Mouse (Mus musculus): ENCODE data around the gene Klhl5. TPM values are rescaled to one million over a fixed set of nuclear protein-coding genes. Genes with fewer than 3 reads are reported as not detected.

Gene Klhl5
- polyA plus RNA-seq, 2 experiments: 20.4 to 27.4 TPM

DNA sequence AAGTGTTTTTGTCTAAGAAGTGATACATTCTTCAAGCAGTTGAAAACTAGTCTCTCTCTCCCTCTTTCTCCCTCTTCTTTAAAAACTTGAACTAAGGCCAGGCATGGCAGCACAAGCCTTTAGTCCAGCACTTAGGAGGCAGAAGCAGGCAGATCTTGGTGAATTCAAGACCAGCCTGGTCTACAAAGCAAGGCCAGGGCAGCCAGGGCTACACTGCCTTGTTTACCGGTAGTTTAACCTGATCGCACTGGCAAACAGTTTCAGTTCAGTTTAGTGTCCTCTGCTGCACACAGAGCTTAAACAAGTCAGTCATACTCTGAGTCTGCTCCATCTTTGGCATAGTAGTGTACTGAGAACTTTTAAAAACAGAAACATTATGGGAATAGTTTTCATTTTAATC is 9.4 kb downstream of the Klhl5 start:
- Histone ChIP-seq H3K4me3 (replicated peaks; ENCODE audit: low read length) (no peak overlapping the region), H3K4me1 (ENCODE audit: control insufficient read depth, insufficient read depth, low read length) (no peaks in the 10 kb centered on the region), H3K9me3 (ENCODE audit: control insufficient read depth, low read length) (no peaks in the 10 kb centered on the region), H3K27me3 (ENCODE audit: control insufficient read depth, insufficient read depth, low read length) (no peaks in the 10 kb centered on the region), H3K4me2 (replicated peaks; ENCODE audit: low read depth, low read length, severe bottlenecking) (no peak overlapping the region), H3K9ac (ENCODE audit: low read depth, low read length, severe bottlenecking) (no peak overlapping the region), H3K36me3 (ENCODE audit: control insufficient read depth, insufficient read depth, low read length) (peaks cover 9% of the 10 kb centered on the region; the same call in 1 of the 2 replicates), H3K27ac (replicated peaks; ENCODE audit: low read depth, low read length) (no peak overlapping the region)
- DNase-seq (ENCODE audit: low spot score): no peak
- ATAC-seq (ENCODE audit: low FRiP score, low read depth): no peak
- 88% methylated on average over 2 of the region's 2 CpGs for WGBS
- TF ChIP-seq POLR2A (IDR thresholded peaks at IDR 0.05; ENCODE audit: borderline replicate concordance, extremely low read depth, insufficient read depth, insufficient read length): no peak

DNA sequence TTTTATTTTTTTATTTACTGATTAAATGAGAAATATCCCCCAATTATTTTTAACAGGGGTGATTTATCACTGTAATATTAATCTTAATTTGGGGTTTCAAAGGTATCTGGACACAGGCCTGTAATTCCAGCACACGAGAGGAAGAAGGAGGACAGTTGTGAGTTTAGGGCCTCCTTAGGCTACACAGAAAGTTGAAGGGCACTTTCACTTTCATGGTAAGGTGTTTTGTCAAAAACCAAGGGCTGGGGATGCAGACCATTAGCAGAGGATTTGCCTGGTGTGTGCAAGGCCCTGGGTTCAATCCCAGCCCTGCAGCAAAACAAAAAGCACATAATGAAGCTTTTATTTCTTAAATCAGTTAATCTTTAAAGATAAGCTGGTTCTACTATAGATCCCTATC is 12.2 kb downstream of the Klhl5 start:
- no peak overlapping the region for H3K4me3 ChIP-seq (replicated peaks; ENCODE audit: low read length)
- H3K36me3 ChIP-seq (ENCODE audit: control insufficient read depth, insufficient read depth, low read length): peaks cover 12% of the 10 kb centered on the region; the same call in 1 of the 2 replicates
- no peak overlapping the region for H3K9ac ChIP-seq (ENCODE audit: low read depth, low read length, severe bottlenecking)
- H3K27me3 ChIP-seq (ENCODE audit: control insufficient read depth, insufficient read depth, low read length): no peaks in the 10 kb centered on the region
- H3K4me2 ChIP-seq (replicated peaks; ENCODE audit: low read depth, low read length, severe bottlenecking): no peak overlapping the region
- TF ChIP-seq POLR2A (IDR thresholded peaks at IDR 0.05; ENCODE audit: borderline replicate concordance, extremely low read depth, insufficient read depth, insufficient read length): no peak
- WGBS: 41% methylated on average over 1 of the region's 1 CpGs
- DNase-seq (ENCODE audit: low spot score) (no peak), ATAC-seq (ENCODE audit: low FRiP score, low read depth) (no peak)
- no peaks in the 10 kb centered on the region for H3K9me3 ChIP-seq (ENCODE audit: control insufficient read depth, low read length)
- no peaks in the 10 kb centered on the region for H3K4me1 ChIP-seq (ENCODE audit: control insufficient read depth, insufficient read depth, low read length)
- H3K27ac ChIP-seq (replicated peaks; ENCODE audit: low read depth, low read length): no peak overlapping the region

DNA sequence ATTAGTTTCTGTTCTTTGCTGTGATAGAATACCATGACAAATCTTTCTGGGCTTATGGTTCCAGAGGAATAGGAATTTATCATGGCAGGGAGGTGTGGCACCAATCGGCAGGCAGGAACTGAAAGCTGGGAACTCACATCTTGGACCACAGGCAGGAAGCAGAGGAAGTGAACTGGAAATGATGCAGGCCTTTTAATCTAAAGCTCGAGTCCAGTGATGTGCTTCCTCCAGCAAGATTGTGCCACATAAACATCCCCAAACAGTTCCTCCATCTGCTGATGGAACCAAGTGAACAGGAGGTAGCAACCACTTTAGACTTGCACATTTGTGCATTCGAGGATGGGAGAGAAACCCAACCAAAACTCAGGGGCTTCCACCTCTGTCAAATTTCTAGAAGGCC is 12.6 kb downstream of the Klhl5 start:
- no peak overlapping the region for H3K4me3 ChIP-seq (replicated peaks; ENCODE audit: low read length)
- no peak for ATAC-seq (ENCODE audit: low FRiP score, low read depth)
- H3K9ac ChIP-seq (ENCODE audit: low read depth, low read length, severe bottlenecking): no peak overlapping the region
- H3K27ac ChIP-seq (replicated peaks; ENCODE audit: low read depth, low read length): no peak overlapping the region
- H3K9me3 ChIP-seq (ENCODE audit: control insufficient read depth, low read length): no peaks in the 10 kb centered on the region
- H3K4me1 ChIP-seq (ENCODE audit: control insufficient read depth, insufficient read depth, low read length): no peaks in the 10 kb centered on the region
- no peak for TF ChIP-seq POLR2A (IDR thresholded peaks at IDR 0.05; ENCODE audit: borderline replicate concordance, extremely low read depth, insufficient read depth, insufficient read length)
- 63% methylated on average over 3 of the region's 3 CpGs for WGBS
- DNase-seq (ENCODE audit: low spot score): no peak
- no peaks in the 10 kb centered on the region for H3K27me3 ChIP-seq (ENCODE audit: control insufficient read depth, insufficient read depth, low read length)
- peaks cover 12% of the 10 kb centered on the region; the same call in 1 of the 2 replicates for H3K36me3 ChIP-seq (ENCODE audit: control insufficient read depth, insufficient read depth, low read length)
- H3K4me2 ChIP-seq (replicated peaks; ENCODE audit: low read depth, low read length, severe bottlenecking): no peak overlapping the region

DNA sequence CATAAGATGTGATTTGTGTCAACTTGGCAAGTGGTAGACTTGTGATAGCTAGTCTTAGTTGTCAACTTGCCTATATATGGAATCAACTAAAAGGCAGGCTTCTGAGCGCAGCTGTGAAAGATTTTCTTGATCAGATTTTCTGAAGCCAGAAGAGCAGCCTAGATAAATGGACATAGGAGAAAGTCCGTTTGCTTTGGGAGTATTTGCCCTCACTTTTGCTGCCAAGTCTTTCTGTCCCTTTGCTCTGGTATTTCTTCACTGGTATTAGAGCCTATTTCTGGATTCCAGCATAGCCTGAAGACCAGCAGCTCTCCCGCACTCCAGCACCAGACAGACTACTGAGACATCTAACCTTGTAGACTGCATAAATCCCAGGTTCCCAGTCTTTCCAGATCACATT is 15.3 kb downstream of the Klhl5 start:
- WGBS: 90% methylated on average over 3 of the region's 3 CpGs
- Histone ChIP-seq H3K4me1 (ENCODE audit: control insufficient read depth, insufficient read depth, low read length) (no peaks in the 10 kb centered on the region), H3K4me3 (replicated peaks; ENCODE audit: low read length) (no peak overlapping the region), H3K27ac (replicated peaks; ENCODE audit: low read depth, low read length) (no peak overlapping the region), H3K9me3 (ENCODE audit: control insufficient read depth, low read length) (no peaks in the 10 kb centered on the region), H3K27me3 (ENCODE audit: control insufficient read depth, insufficient read depth, low read length) (no peaks in the 10 kb centered on the region), H3K9ac (ENCODE audit: low read depth, low read length, severe bottlenecking) (no peak overlapping the region), H3K4me2 (replicated peaks; ENCODE audit: low read depth, low read length, severe bottlenecking) (no peak overlapping the region), H3K36me3 (ENCODE audit: control insufficient read depth, insufficient read depth, low read length) (0 out of 2 replicates have a peak, but pooled peaks cover 2% of the 10 kb centered on the region)
- no peak for DNase-seq (ENCODE audit: low spot score)
- no peak for ATAC-seq (ENCODE audit: low FRiP score, low read depth)
- TF ChIP-seq POLR2A (IDR thresholded peaks at IDR 0.05; ENCODE audit: borderline replicate concordance, extremely low read depth, insufficient read depth, insufficient read length): no peak

DNA sequence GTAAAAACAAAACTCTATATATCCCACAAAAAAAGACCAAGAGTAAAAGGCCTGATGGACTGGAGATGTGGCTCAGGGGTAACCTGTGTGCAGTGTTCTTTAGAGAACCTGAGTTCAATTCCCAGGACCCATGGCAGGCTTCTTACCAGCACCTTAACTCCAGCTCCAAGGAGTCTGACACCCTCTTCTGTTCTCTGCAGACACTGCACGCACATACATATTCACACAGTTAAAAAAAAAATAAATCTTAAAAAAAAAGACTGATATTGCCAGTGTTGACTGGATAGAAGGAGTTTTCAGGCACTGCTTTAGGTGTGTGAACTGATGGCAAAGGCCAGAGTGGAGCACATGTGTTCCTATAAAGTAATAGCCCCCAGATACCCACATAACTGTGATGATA is 18.8 kb downstream of the Klhl5 start:
- ATAC-seq (ENCODE audit: low FRiP score, low read depth) (no peak), DNase-seq (ENCODE audit: low spot score) (no peak)
- no peak for TF ChIP-seq POLR2A (IDR thresholded peaks at IDR 0.05; ENCODE audit: borderline replicate concordance, extremely low read depth, insufficient read depth, insufficient read length)
- H3K4me3 ChIP-seq (replicated peaks; ENCODE audit: low read length): no peak overlapping the region
- WGBS: 85% methylated on average over 1 of the region's 1 CpGs
- H3K36me3 ChIP-seq (ENCODE audit: control insufficient read depth, insufficient read depth, low read length): 0 out of 2 replicates have a peak, but pooled peaks cover 2% of the 10 kb centered on the region
- H3K4me1 ChIP-seq (ENCODE audit: control insufficient read depth, insufficient read depth, low read length): 0 out of 2 replicates have a peak, but pooled peaks cover 3% of the 10 kb centered on the region
- H3K9me3 ChIP-seq (ENCODE audit: control insufficient read depth, low read length): no peaks in the 10 kb centered on the region
- H3K4me2 ChIP-seq (replicated peaks; ENCODE audit: low read depth, low read length, severe bottlenecking): no peak overlapping the region
- H3K9ac ChIP-seq (ENCODE audit: low read depth, low read length, severe bottlenecking): no peak overlapping the region
- no peaks in the 10 kb centered on the region for H3K27me3 ChIP-seq (ENCODE audit: control insufficient read depth, insufficient read depth, low read length)
- H3K27ac ChIP-seq (replicated peaks; ENCODE audit: low read depth, low read length): no peak overlapping the region

DNA sequence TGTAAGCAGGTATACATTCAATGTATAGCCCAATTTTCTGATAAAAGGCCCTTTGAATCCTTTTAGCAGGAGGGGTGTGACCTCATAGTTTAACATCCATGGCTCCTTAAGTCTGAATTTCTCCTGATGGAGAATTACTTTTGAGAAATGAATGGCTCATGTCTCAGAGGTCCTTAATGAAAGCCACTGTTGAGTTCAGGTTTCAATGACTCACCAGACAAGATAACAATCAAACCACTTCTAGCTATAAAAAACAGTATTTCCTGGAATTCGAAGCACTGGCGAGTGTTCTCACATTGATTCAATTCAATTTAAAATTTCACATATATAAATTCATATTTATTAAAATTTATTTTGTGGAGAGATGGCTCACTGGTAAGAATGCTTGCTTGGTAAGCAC is 21.1 kb downstream of the Klhl5 start:
- no peak overlapping the region for H3K4me3 ChIP-seq (replicated peaks; ENCODE audit: low read length)
- DNase-seq (ENCODE audit: low spot score) (no peak), ATAC-seq (ENCODE audit: low FRiP score, low read depth) (no peak)
- no peak overlapping the region for H3K27ac ChIP-seq (replicated peaks; ENCODE audit: low read depth, low read length)
- whole genome bisulfite sequencing: 90% methylated on average over 2 of the region's 2 CpGs
- H3K4me2 ChIP-seq (replicated peaks; ENCODE audit: low read depth, low read length, severe bottlenecking): no peak overlapping the region
- no peaks in the 10 kb centered on the region for H3K9me3 ChIP-seq (ENCODE audit: control insufficient read depth, low read length)
- no peak for TF ChIP-seq POLR2A (IDR thresholded peaks at IDR 0.05; ENCODE audit: borderline replicate concordance, extremely low read depth, insufficient read depth, insufficient read length)
- H3K36me3 ChIP-seq (ENCODE audit: control insufficient read depth, insufficient read depth, low read length): 0 out of 2 replicates have a peak, but pooled peaks cover under 1% of the 10 kb centered on the region
- 0 out of 2 replicates have a peak, but pooled peaks cover 6% of the 10 kb centered on the region for H3K4me1 ChIP-seq (ENCODE audit: control insufficient read depth, insufficient read depth, low read length)
- no peaks in the 10 kb centered on the region for H3K27me3 ChIP-seq (ENCODE audit: control insufficient read depth, insufficient read depth, low read length)
- H3K9ac ChIP-seq (ENCODE audit: low read depth, low read length, severe bottlenecking): no peak overlapping the region

All from limb, embryonic 14.5 days (tissue).